Mouse (Mus musculus) hindbrain, embryonic 10.5 days (tissue): ENCODE results near the gene Olfr509. TPM values are rescaled to one million over a fixed set of nuclear protein-coding genes. Genes with fewer than 3 reads are reported as not detected.
"Not testable (repeated sequence)": the region's sequence is repeated elsewhere in the genome, so short reads cannot be mapped to it uniquely, and the experiment has no call there.

Experiments
- DNase-seq: peaks from one replicate; pipeline ENCODE4 v3.0.0-alpha.2; 2017; ENCODE audit warnings: low spot score
- H3K27ac ChIP-seq: fragments of 300-500 bp; sonication (generic); 2 replicates; pipeline ENCODE4 v1.5.1; 2016; ENCODE audit warnings: mild to moderate bottlenecking, moderate library complexity
- H3K27me3 ChIP-seq: fragments of 300-500 bp; sonication (generic); 2 replicates; pipeline ENCODE4 v1.6.1; 2016; ENCODE audit warnings: mild to moderate bottlenecking; ENCODE audit not compliant: poor library complexity, insufficient read depth, severe bottlenecking
- H3K36me3 ChIP-seq: fragments of 300-500 bp; sonication (generic); 2 replicates; pipeline ENCODE4 v1.6.1; 2016; ENCODE audit warnings: mild to moderate bottlenecking, moderate library complexity
- H3K4me1 ChIP-seq: fragments of 300-500 bp; sonication (generic); replicated peaks from 2 replicates; pipeline ENCODE4 v1.6.1; 2016; ENCODE audit warnings: mild to moderate bottlenecking
- H3K4me3 ChIP-seq: fragments of 300-500 bp; sonication (generic); 2 replicates; pipeline ENCODE4 v1.5.1; 2016; ENCODE audit warnings: mild to moderate bottlenecking, moderate library complexity
- H3K9me3 ChIP-seq: fragments of 300-500 bp; sonication (generic); 2 replicates; pipeline ENCODE4 v1.6.1; 2016; ENCODE audit warnings: mild to moderate bottlenecking, moderate library complexity
- WGBS: fragments of 180-500 bp; shearing (Covaris S2); methylation state at CpG from one replicate; pipeline ENCODE4 v1.1.7; 2016; 5-methylcytosine and 5-hydroxymethylcytosine counted together
- polyA plus RNA-seq: library from polyadenylated mRNA; unstranded; fragments of >200 nt; fragmentation: Nextera tagmentation; extraction: Ambion mirVana; gene quantifications from 2 replicates; pipeline ENCODE4 v1.2.1, GENCODE M21; 2016

The Olfr509 gene
- not detected in 2 replicates for polyA plus RNA-seq

- 0 out of 2 replicates have a peak, but pooled peaks cover 4% of the 10 kb centered on the region for H3K9me3 ChIP-seq
- no peaks in the 10 kb centered on the region for H3K27me3 ChIP-seq
- no peaks in the 10 kb centered on the region for H3K4me1 ChIP-seq
- H3K27ac ChIP-seq: no peak within 1 kb of the TSS
- DNase-seq: no peak
- H3K4me3 ChIP-seq: no peak within 1 kb of the TSS
- H3K36me3 ChIP-seq: no peaks in the 10 kb centered on the region
Measured at GRCm38 (mm10) chr7:108651806-108652205, at the start of gene Olfr509. Olfr509 (minus strand) TSS chr7:108651906.

- no peaks in the 10 kb centered on the region for H3K4me1 ChIP-seq
- no peaks in the 10 kb centered on the region for H3K36me3 ChIP-seq
- H3K27ac ChIP-seq: no peak overlapping the region
- peaks cover 6% of the 10 kb centered on the region; the same call in 1 of the 2 replicates for H3K9me3 ChIP-seq
- WGBS: 89% methylated on average over 4 of the region's 4 CpGs
- DNase-seq: no peak
- no peak overlapping the region for H3K4me3 ChIP-seq
- no peaks in the 10 kb centered on the region for H3K27me3 ChIP-seq
Measured at GRCm38 (mm10) chr7:108678886-108679285, 27.2 kb upstream of the Olfr509 start.

GRCm38 (mm10) chr7:108671058-108671457 is 19.4 kb upstream of the Olfr509 start:
- H3K27ac ChIP-seq: no peak overlapping the region
- WGBS: 87% methylated on average over 1 of the region's 1 CpGs
- H3K4me3 ChIP-seq: no peak overlapping the region
- no peaks in the 10 kb centered on the region for H3K36me3 ChIP-seq
- H3K4me1 ChIP-seq: no peaks in the 10 kb centered on the region
- DNase-seq: no peak
- no peaks in the 10 kb centered on the region for H3K27me3 ChIP-seq
- peaks cover 6% of the 10 kb centered on the region; the same call in 1 of the 2 replicates for H3K9me3 ChIP-seq

GRCm38 (mm10) chr7:108666118-108666517 is 14.4 kb upstream of the Olfr509 start, which contains the start of gene Olfr510:
Olfr510 (plus strand) TSS chr7:108666418.
- DNase-seq: no peak
- Histone ChIP-seq H3K9me3 (no peaks in the 10 kb centered on the region), H3K4me3 (no peak within 1 kb of the TSS), H3K27ac (no peak within 1 kb of the TSS), H3K27me3 (no peaks in the 10 kb centered on the region), H3K36me3 (no peaks in the 10 kb centered on the region), H3K4me1 (no peaks in the 10 kb centered on the region)
- 87% methylated on average over 1 of the region's 1 CpGs for WGBS

GRCm38 (mm10) chr7:108662419-108662818 is 10.7 kb upstream of the Olfr509 start:
- WGBS: 89% methylated on average over 3 of the region's 3 CpGs
- no peaks in the 10 kb centered on the region; the same call in 1 of the 2 replicates for H3K9me3 ChIP-seq
- no peak overlapping the region for H3K4me3 ChIP-seq
- DNase-seq: no peak
- no peaks in the 10 kb centered on the region for H3K36me3 ChIP-seq
- H3K27me3 ChIP-seq: no peaks in the 10 kb centered on the region
- H3K4me1 ChIP-seq: no peaks in the 10 kb centered on the region
- no peak overlapping the region for H3K27ac ChIP-seq

GRCm38 (mm10) chr7:108629694-108630093 is 22.0 kb downstream of the Olfr509 start, which contains the start of gene Olfr508:
Olfr508 (plus strand) TSS chr7:108629994.
- Histone ChIP-seq H3K9me3 (no peaks in the 10 kb centered on the region), H3K4me3 (no peak within 1 kb of the TSS), H3K27me3 (no peaks in the 10 kb centered on the region), H3K36me3 (no peaks in the 10 kb centered on the region), H3K27ac (no peak within 1 kb of the TSS), H3K4me1 (no peaks in the 10 kb centered on the region)
- no peak for DNase-seq
- 88% methylated on average over 3 of the region's 3 CpGs for WGBS

- H3K27ac ChIP-seq: no peak within 1 kb of the TSS
- H3K4me3 ChIP-seq: no peak within 1 kb of the TSS
- WGBS: 86% methylated on average over 2 of the region's 2 CpGs
- DNase-seq: no peak
- no peaks in the 10 kb centered on the region for H3K27me3 ChIP-seq
- H3K36me3 ChIP-seq: no peaks in the 10 kb centered on the region
- H3K4me1 ChIP-seq: no peaks in the 10 kb centered on the region
- H3K9me3 ChIP-seq: no peaks in the 10 kb centered on the region
Measured at GRCm38 (mm10) chr7:108621514-108621913, 30.2 kb downstream of the Olfr509 start, which contains the start of gene Olfr507. Olfr507 (plus strand) TSS chr7:108621814.

- WGBS: 61% methylated on average over 3 of the region's 3 CpGs
- H3K4me3 ChIP-seq, H3K9me3 ChIP-seq, DNase-seq, H3K27me3 ChIP-seq, H3K4me1 ChIP-seq, H3K27ac ChIP-seq, H3K36me3 ChIP-seq: not testable (repeated sequence)
Measured at GRCm38 (mm10) chr7:108616781-108617180, 34.9 kb downstream of the Olfr509 start.

- Histone ChIP-seq H3K9me3 (no peaks in the 10 kb centered on the region), H3K36me3 (no peaks in the 10 kb centered on the region), H3K27ac (no peak overlapping the region), H3K27me3 (no peaks in the 10 kb centered on the region), H3K4me1 (no peaks in the 10 kb centered on the region), H3K4me3 (no peak overlapping the region)
- 89% methylated on average over 2 of the region's 2 CpGs for WGBS
- no peak for DNase-seq
Measured at GRCm38 (mm10) chr7:108614110-108614509, 37.6 kb downstream of the Olfr509 start.

GRCm38 (mm10) chr7:108610487-108610886 is 41.2 kb downstream of the Olfr509 start, which contains the start of gene Olfr506:
Olfr506 (plus strand) TSS chr7:108610787.
- no peaks in the 10 kb centered on the region for H3K36me3 ChIP-seq
- H3K4me3 ChIP-seq: no peak within 1 kb of the TSS
- no peaks in the 10 kb centered on the region for H3K4me1 ChIP-seq
- no peak for DNase-seq
- H3K27me3 ChIP-seq: no peaks in the 10 kb centered on the region
- no peak within 1 kb of the TSS for H3K27ac ChIP-seq
- H3K9me3 ChIP-seq: no peaks in the 10 kb centered on the region

- not testable (repeated sequence) for DNase-seq, H3K36me3 ChIP-seq, H3K9me3 ChIP-seq, H3K4me1 ChIP-seq, H3K27me3 ChIP-seq, H3K27ac ChIP-seq, H3K4me3 ChIP-seq
- 83% methylated on average over 3 of the region's 3 CpGs for WGBS
Measured at GRCm38 (mm10) chr7:108601916-108602315, 49.8 kb downstream of the Olfr509 start.
